Mouse (Mus musculus) kidney, adult 2 months (tissue): ENCODE measurements around the gene Mbnl2.

Experiments used
- CTCF ChIP-seq: fragments of 200-500 bp; conservative IDR thresholded peaks from 2 replicates; pipeline ENCODE4 v1.5.1; 2011; ENCODE audit warnings: low read depth, mild to moderate bottlenecking, control low read depth, low read length, moderate library complexity, mixed read lengths; ENCODE audit not compliant: insufficient read depth, insufficient read length
- POLR2A ChIP-seq: fragments of 200-500 bp; IDR thresholded peaks from one replicate; pipeline ENCODE4 v1.6.1; 2011; ENCODE audit warnings: low read depth, low read length, control low read depth

- TF ChIP-seq CTCF (no peak), POLR2A (no peak)
Measured at GRCm38 (mm10) chr14:120368914-120369391, 93.5 kb downstream of the Mbnl2 start.
